Mouse (Mus musculus) hindbrain, embryonic 13.5 days (tissue): ENCODE data around the gene Foxp1. TPM values are rescaled to one million over a fixed set of nuclear protein-coding genes. Genes with fewer than 3 reads are reported as not detected.

Experiments
- ATAC-seq: fragments of 200-750 bp; cut with Nextera tagmentation; 2 replicates; pipeline ENCODE4 v1.8.0; 2017; ENCODE audit warnings: moderate TSS enrichment; ENCODE audit not compliant: low FRiP score
- H3K27ac ChIP-seq: fragments of 300-500 bp; sonication (generic); 2 replicates; pipeline ENCODE4 v1.5.1; 2015; ENCODE audit warnings: inconsistent platforms, mild to moderate bottlenecking, moderate library complexity
- H3K27me3 ChIP-seq: fragments of 300-500 bp; sonication (generic); 2 replicates; pipeline ENCODE4 v1.6.1; 2015; ENCODE audit warnings: mild to moderate bottlenecking, inconsistent platforms
- H3K36me3 ChIP-seq: fragments of 300-500 bp; sonication (generic); 2 replicates; pipeline ENCODE4 v1.6.1; 2015; ENCODE audit warnings: mild to moderate bottlenecking, inconsistent platforms
- H3K4me1 ChIP-seq: fragments of 300-500 bp; sonication (generic); replicated peaks from 2 replicates; pipeline ENCODE4 v1.6.1; 2015; ENCODE audit warnings: inconsistent platforms
- H3K4me2 ChIP-seq: fragments of 300-500 bp; sonication (generic); 2 replicates; pipeline ENCODE4 v1.6.1; 2015; ENCODE audit warnings: inconsistent platforms, mild to moderate bottlenecking, moderate library complexity
- H3K4me3 ChIP-seq: fragments of 300-500 bp; sonication (generic); 2 replicates; pipeline ENCODE4 v1.5.1; 2015; ENCODE audit warnings: mild to moderate bottlenecking, inconsistent platforms
- H3K9ac ChIP-seq: fragments of 300-500 bp; sonication (generic); 2 replicates; pipeline ENCODE4 v1.6.1; 2015; ENCODE audit warnings: mild to moderate bottlenecking, inconsistent platforms
- H3K9me3 ChIP-seq: fragments of 300-500 bp; sonication (generic); 2 replicates; pipeline ENCODE4 v1.6.1; 2016; ENCODE audit warnings: inconsistent platforms
- WGBS: fragments of 180-500 bp; shearing (Covaris S2); methylation state at CpG from one replicate; pipeline ENCODE4 v1.1.7; 2015; 5-methylcytosine and 5-hydroxymethylcytosine counted together
- polyA plus RNA-seq: library from polyadenylated mRNA; unstranded; fragments of >200 nt; fragmentation: Nextera tagmentation; extraction: Ambion mirVana; gene quantifications from 2 replicates; pipeline ENCODE4 v1.2.1, GENCODE M21; 2015

The Foxp1 gene
- polyA plus RNA-seq, 1 experiment from 2014 or later: 64.7 TPM

GRCm38 (mm10) chr6:99359765-99360499 is 162.6 kb downstream of the Foxp1 start:
- H3K9ac ChIP-seq: no peak overlapping the region
- no peak for ATAC-seq
- H3K4me1 ChIP-seq: no peaks in the 10 kb centered on the region
- no peaks in the 10 kb centered on the region for H3K36me3 ChIP-seq
- H3K27me3 ChIP-seq: no peaks in the 10 kb centered on the region
- no peak overlapping the region for H3K4me2 ChIP-seq
- 79% methylated on average over 6 of the region's 6 CpGs for WGBS
- H3K4me3 ChIP-seq: no peak overlapping the region
- no peaks in the 10 kb centered on the region for H3K9me3 ChIP-seq
- H3K27ac ChIP-seq: no peak overlapping the region

- no peak overlapping the region for H3K4me2 ChIP-seq
- ATAC-seq: no peak
- WGBS: 85% methylated on average over 9 of the region's 9 CpGs
- H3K9ac ChIP-seq: no peak overlapping the region
- H3K4me1 ChIP-seq: no peaks in the 10 kb centered on the region
- no peaks in the 10 kb centered on the region for H3K36me3 ChIP-seq
- H3K27ac ChIP-seq: no peak overlapping the region
- H3K9me3 ChIP-seq: no peaks in the 10 kb centered on the region
- H3K4me3 ChIP-seq: no peak overlapping the region
- no peaks in the 10 kb centered on the region for H3K27me3 ChIP-seq
These were observed 163.4 kb downstream of the Foxp1 start for GRCm38 (mm10) chr6:99359036-99359698.

GRCm38 (mm10) chr6:99357931-99358330 is 164.6 kb downstream of the Foxp1 start:
- 97% methylated on average over 2 of the region's 2 CpGs for WGBS
- H3K4me1 ChIP-seq: no peaks in the 10 kb centered on the region
- H3K9me3 ChIP-seq: no peaks in the 10 kb centered on the region
- no peak overlapping the region for H3K9ac ChIP-seq
- no peaks in the 10 kb centered on the region for H3K27me3 ChIP-seq
- no peak for ATAC-seq
- H3K36me3 ChIP-seq: no peaks in the 10 kb centered on the region
- no peak overlapping the region for H3K27ac ChIP-seq
- H3K4me3 ChIP-seq: no peak overlapping the region
- no peak overlapping the region for H3K4me2 ChIP-seq

GRCm38 (mm10) chr6:99354338-99354737 is 168.2 kb downstream of the Foxp1 start:
- ATAC-seq: no peak
- H3K9ac ChIP-seq: no peak overlapping the region
- H3K27ac ChIP-seq: no peak overlapping the region
- peaks cover 4% of the 10 kb centered on the region; the same call in 1 of the 2 replicates for H3K27me3 ChIP-seq
- no peaks in the 10 kb centered on the region for H3K36me3 ChIP-seq
- H3K9me3 ChIP-seq: no peaks in the 10 kb centered on the region
- H3K4me2 ChIP-seq: no peak overlapping the region
- no peaks in the 10 kb centered on the region for H3K4me1 ChIP-seq
- WGBS: 63% methylated on average over 2 of the region's 2 CpGs
- H3K4me3 ChIP-seq: no peak overlapping the region

GRCm38 (mm10) chr6:99353441-99353840 is 169.1 kb downstream of the Foxp1 start:
- WGBS: 92% methylated on average over 2 of the region's 2 CpGs
- peaks cover 4% of the 10 kb centered on the region; the same call in 1 of the 2 replicates for H3K27me3 ChIP-seq

GRCm38 (mm10) chr6:99350566-99350965 is 172.0 kb downstream of the Foxp1 start:
- 79% methylated on average over 3 of the region's 3 CpGs for WGBS
- H3K36me3 ChIP-seq: no peaks in the 10 kb centered on the region

More at GRCm38 (mm10) chr6:99353441-99353840, 169.1 kb downstream of the Foxp1 start:
- no peak for ATAC-seq
- Histone ChIP-seq H3K9ac (no peak overlapping the region), H3K4me1 (no peaks in the 10 kb centered on the region), H3K9me3 (no peaks in the 10 kb centered on the region), H3K4me3 (no peak overlapping the region), H3K4me2 (no peak overlapping the region), H3K36me3 (no peaks in the 10 kb centered on the region), H3K27ac (no peak overlapping the region)

GRCm38 (mm10) chr6:99350156-99350555 is 172.4 kb downstream of the Foxp1 start:
- Histone ChIP-seq H3K9ac (no peak overlapping the region), H3K27ac (no peak overlapping the region), H3K36me3 (no peaks in the 10 kb centered on the region), H3K4me3 (no peak overlapping the region), H3K4me2 (no peak overlapping the region), H3K27me3 (peaks cover 4% of the 10 kb centered on the region; the same call in 1 of the 2 replicates), H3K4me1 (peaks cover 5% of the 10 kb centered on the region; the same call in 1 of the 2 replicates), H3K9me3 (no peaks in the 10 kb centered on the region)
- ATAC-seq: no peak
- 85% methylated on average over 5 of the region's 5 CpGs for WGBS

More at GRCm38 (mm10) chr6:99350566-99350965, 172.0 kb downstream of the Foxp1 start:
- ATAC-seq: no peak
- Histone ChIP-seq H3K9ac (no peak overlapping the region), H3K9me3 (no peaks in the 10 kb centered on the region), H3K27me3 (peaks cover 4% of the 10 kb centered on the region; the same call in 1 of the 2 replicates), H3K4me3 (no peak overlapping the region), H3K4me2 (no peak overlapping the region), H3K4me1 (peaks cover 5% of the 10 kb centered on the region; the same call in 1 of the 2 replicates), H3K27ac (no peak overlapping the region)

GRCm38 (mm10) chr6:99347836-99348235 is 174.7 kb downstream of the Foxp1 start:
- WGBS: 29% methylated on average over 10 of the region's 10 CpGs
- no peak overlapping the region for H3K4me2 ChIP-seq

GRCm38 (mm10) chr6:99344966-99345365 is 177.6 kb downstream of the Foxp1 start:
- Histone ChIP-seq H3K27ac (no peak overlapping the region), H3K4me1 (peaks cover 5% of the 10 kb centered on the region; the same call in 1 of the 2 replicates), H3K9me3 (no peaks in the 10 kb centered on the region), H3K4me2 (no peak overlapping the region), H3K27me3 (no peaks in the 10 kb centered on the region; the same call in 1 of the 2 replicates), H3K36me3 (no peaks in the 10 kb centered on the region), H3K9ac (no peak overlapping the region), H3K4me3 (no peak overlapping the region)
- ATAC-seq: no peak
- WGBS: 96% methylated on average over 7 of the region's 7 CpGs

More at GRCm38 (mm10) chr6:99347836-99348235, 174.7 kb downstream of the Foxp1 start:
- Histone ChIP-seq H3K27me3 (peaks cover 4% of the 10 kb centered on the region; the same call in 1 of the 2 replicates), H3K27ac (no peak overlapping the region), H3K9ac (no peak overlapping the region), H3K9me3 (no peaks in the 10 kb centered on the region), H3K36me3 (no peaks in the 10 kb centered on the region), H3K4me3 (no peak overlapping the region), H3K4me1 (peaks cover 5% of the 10 kb centered on the region; the same call in 1 of the 2 replicates)
- ATAC-seq: no peak

- no peaks in the 10 kb centered on the region for H3K27me3 ChIP-seq
- H3K36me3 ChIP-seq: no peaks in the 10 kb centered on the region
- no peak overlapping the region for H3K9ac ChIP-seq
- WGBS: 89% methylated on average over 3 of the region's 3 CpGs
- H3K9me3 ChIP-seq: no peaks in the 10 kb centered on the region
- H3K4me3 ChIP-seq: no peak overlapping the region
- no peak for ATAC-seq
- no peak overlapping the region for H3K27ac ChIP-seq
- peaks cover 9% of the 10 kb centered on the region for H3K4me1 ChIP-seq
- H3K4me2 ChIP-seq: no peak overlapping the region
These were observed 178.2 kb downstream of the Foxp1 start for GRCm38 (mm10) chr6:99344357-99344756.

GRCm38 (mm10) chr6:99343815-99344214 is 178.7 kb downstream of the Foxp1 start:
- H3K4me1 ChIP-seq: peaks cover 13% of the 10 kb centered on the region
- no peaks in the 10 kb centered on the region for H3K36me3 ChIP-seq
- no peak overlapping the region for H3K4me3 ChIP-seq
- H3K9me3 ChIP-seq: no peaks in the 10 kb centered on the region
- no peak overlapping the region for H3K27ac ChIP-seq
- no peak overlapping the region for H3K4me2 ChIP-seq
- no peak for ATAC-seq
- H3K9ac ChIP-seq: no peak overlapping the region
- WGBS: 89% methylated on average over 3 of the region's 3 CpGs
- H3K27me3 ChIP-seq: no peaks in the 10 kb centered on the region

GRCm38 (mm10) chr6:99342416-99342815 is 180.1 kb downstream of the Foxp1 start:
- no peaks in the 10 kb centered on the region for H3K9me3 ChIP-seq
- H3K9ac ChIP-seq: no peak overlapping the region
- 95% methylated on average over 3 of the region's 3 CpGs for WGBS
- ATAC-seq: no peak
- peaks cover 10% of the 10 kb centered on the region for H3K4me1 ChIP-seq
- H3K27ac ChIP-seq: no peak overlapping the region
- H3K36me3 ChIP-seq: no peaks in the 10 kb centered on the region
- no peak overlapping the region for H3K4me2 ChIP-seq
- H3K4me3 ChIP-seq: no peak overlapping the region
- no peaks in the 10 kb centered on the region for H3K27me3 ChIP-seq
